Mouse (Mus musculus): Measurements from ENCODE around the gene Bicra. TPM values are rescaled to one million over a fixed set of nuclear protein-coding genes. Genes with fewer than 3 reads are reported as not detected.

Gene Bicra
- total and polyA plus RNA-seq, 2 experiments from 2014 or later, result 5.0 to 5.8 TPM

GRCm38 (mm10) chr7:16070846-16071245 is 23.1 kb upstream of the Bicra start:
- H3K4me2 ChIP-seq (ENCODE audit: low read depth), result no peak overlapping the region
- no peak for TF ChIP-seq CTCF (IDR thresholded peaks at IDR 0.05; ENCODE audit: low read depth)

DNA sequence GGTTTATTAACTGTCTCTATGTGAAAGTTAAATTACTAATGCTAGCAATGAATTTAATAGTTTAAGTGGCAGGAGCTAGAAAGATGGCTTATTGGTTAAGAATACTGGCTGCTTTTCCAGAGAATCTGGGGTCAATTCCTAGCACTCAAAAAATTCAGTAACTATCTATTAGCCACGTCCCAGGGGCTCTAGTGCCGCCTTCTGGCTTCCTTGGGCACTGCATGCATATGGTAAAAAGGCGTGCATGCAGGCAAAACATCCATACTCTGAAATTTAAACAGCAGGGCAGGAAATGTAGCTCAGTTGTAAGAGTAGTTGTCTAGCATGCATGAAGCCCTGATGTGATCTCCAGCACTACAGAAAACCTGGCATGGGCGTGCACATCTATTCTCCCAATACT is 15.8 kb upstream of the Bicra start:
- no peak overlapping the region for H3K4me2 ChIP-seq (ENCODE audit: low read depth)
- H3K27me3 ChIP-seq (ENCODE audit: insufficient read depth, low read length), result no peaks in the 10 kb centered on the region
- no peak overlapping the region for H3K27ac ChIP-seq (ENCODE audit: low read depth, low read length)
- WGBS, result 35% methylated on average over 4 of the region's 4 CpGs
- 0 out of 2 replicates have a peak, but pooled peaks have one; percentile 24 for TF ChIP-seq CTCF (IDR thresholded peaks at IDR 0.05; ENCODE audit: low read depth)
- H3K4me3 ChIP-seq (ENCODE audit: low read depth, low read length), result no peak overlapping the region
- no peaks in the 10 kb centered on the region for H3K9me3 ChIP-seq (ENCODE audit: low read length)
- H3K4me1 ChIP-seq (ENCODE audit: insufficient read depth), result no peaks in the 10 kb centered on the region
- DNase-seq (no peak), ATAC-seq (no peak)
- H3K9ac ChIP-seq, result no peak overlapping the region
- no peaks in the 10 kb centered on the region for H3K36me3 ChIP-seq (ENCODE audit: insufficient read depth)

More at GRCm38 (mm10) chr7:16070846-16071245, 23.1 kb upstream of the Bicra start:
- H3K4me1 ChIP-seq (ENCODE audit: insufficient read depth), result no peaks in the 10 kb centered on the region
- H3K36me3 ChIP-seq (ENCODE audit: insufficient read depth), result no peaks in the 10 kb centered on the region
- ATAC-seq, result no peak
- no peak overlapping the region for H3K27ac ChIP-seq (ENCODE audit: low read depth, low read length)
- no peaks in the 10 kb centered on the region for H3K9me3 ChIP-seq (ENCODE audit: low read length)
- no peak for DNase-seq
- no peak overlapping the region for H3K4me3 ChIP-seq (ENCODE audit: low read depth, low read length)
- H3K27me3 ChIP-seq (ENCODE audit: insufficient read depth, low read length), result no peaks in the 10 kb centered on the region
- no peak overlapping the region for H3K9ac ChIP-seq

GRCm38 (mm10) chr7:16062099-16062420 is 14.3 kb upstream of the Bicra start:
- no peak overlapping the region for H3K27ac ChIP-seq (ENCODE audit: low read depth, low read length)
- no peak for TF ChIP-seq CTCF (IDR thresholded peaks at IDR 0.05; ENCODE audit: low read depth)
- no peak overlapping the region for H3K4me3 ChIP-seq (ENCODE audit: low read depth, low read length)
- no peak overlapping the region for H3K9ac ChIP-seq
- no peaks in the 10 kb centered on the region for H3K4me1 ChIP-seq (ENCODE audit: insufficient read depth)
- 78% methylated on average over 15 of the region's 15 CpGs for WGBS
- no peaks in the 10 kb centered on the region for H3K36me3 ChIP-seq (ENCODE audit: insufficient read depth)
- H3K9me3 ChIP-seq (ENCODE audit: low read length), result no peaks in the 10 kb centered on the region
- H3K27me3 ChIP-seq (ENCODE audit: insufficient read depth, low read length), result no peaks in the 10 kb centered on the region
- no peak for DNase-seq
- no peak for ATAC-seq
- no peak overlapping the region for H3K4me2 ChIP-seq (ENCODE audit: low read depth)

- H3K36me3 ChIP-seq (ENCODE audit: insufficient read depth), result no peaks in the 10 kb centered on the region
- H3K4me3 ChIP-seq (ENCODE audit: low read depth, low read length), result peak within 1 kb of the TSS; percentile 9; the same call in 1 of the 2 replicates
- H3K27me3 ChIP-seq (ENCODE audit: insufficient read depth, low read length), result no peaks in the 10 kb centered on the region
- ATAC-seq, result peak; percentile 82
- H3K9ac ChIP-seq, result no peak within 1 kb of the TSS
- H3K4me2 ChIP-seq (ENCODE audit: low read depth), result peak within 1 kb of the TSS; percentile 19; the same call in 1 of the 2 replicates
- peak; percentile 38 for DNase-seq
- no peak within 1 kb of the TSS for H3K27ac ChIP-seq (ENCODE audit: low read depth, low read length)
- WGBS, result 60% methylated on average over 65 of the region's 80 CpGs
- no peak for TF ChIP-seq CTCF (IDR thresholded peaks at IDR 0.05; ENCODE audit: low read depth)
- H3K9me3 ChIP-seq (ENCODE audit: low read length), result no peaks in the 10 kb centered on the region
- no peaks in the 10 kb centered on the region for H3K4me1 ChIP-seq (ENCODE audit: insufficient read depth)
These were observed 13.7 kb upstream of the Bicra start, which contains the start of gene Zfp541 for GRCm38 (mm10) chr7:16061219-16062098. Gene Zfp541, plus strand, starts transcription at chr7:16061814.

DNA sequence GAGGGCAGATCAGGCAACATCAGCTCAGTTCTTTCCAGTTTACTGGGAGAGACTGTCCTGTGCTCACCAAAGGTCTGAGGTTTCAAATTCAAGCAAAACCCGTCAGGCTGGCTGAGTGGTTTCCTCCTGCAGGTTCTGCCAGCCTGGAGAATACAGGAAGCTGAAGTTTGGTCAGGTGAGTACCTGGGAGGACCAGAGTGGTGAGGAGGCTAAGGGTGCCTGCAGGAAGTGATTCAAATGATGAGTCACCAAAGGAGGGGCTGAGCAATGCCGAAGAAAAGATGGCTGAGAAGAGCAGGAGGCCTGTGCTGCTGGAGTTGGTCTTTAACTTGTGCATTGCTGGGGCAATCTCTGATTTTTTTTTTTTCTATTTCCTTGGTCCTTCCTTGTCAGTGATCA is 9.4 kb upstream of the Bicra start:
- ATAC-seq (no peak), DNase-seq (no peak)
- H3K4me2 ChIP-seq (ENCODE audit: low read depth), result no peak overlapping the region
- H3K27ac ChIP-seq (ENCODE audit: low read depth, low read length), result no peak overlapping the region
- peaks cover 2% of the 10 kb centered on the region; the same call in 1 of the 2 replicates for H3K4me1 ChIP-seq (ENCODE audit: insufficient read depth)
- TF ChIP-seq CTCF (IDR thresholded peaks at IDR 0.05; ENCODE audit: low read depth), result no peak
- no peaks in the 10 kb centered on the region for H3K27me3 ChIP-seq (ENCODE audit: insufficient read depth, low read length)
- no peak overlapping the region for H3K9ac ChIP-seq
- no peaks in the 10 kb centered on the region for H3K9me3 ChIP-seq (ENCODE audit: low read length)
- 77% methylated on average over 2 of the region's 2 CpGs for WGBS
- no peak overlapping the region for H3K4me3 ChIP-seq (ENCODE audit: low read depth, low read length)
- no peaks in the 10 kb centered on the region for H3K36me3 ChIP-seq (ENCODE audit: insufficient read depth)

- no peaks in the 10 kb centered on the region for H3K36me3 ChIP-seq (ENCODE audit: insufficient read depth)
- no peak overlapping the region for H3K9ac ChIP-seq
- peaks cover 7% of the 10 kb centered on the region; the same call in 1 of the 2 replicates for H3K4me1 ChIP-seq (ENCODE audit: insufficient read depth)
- no peak for ATAC-seq
- TF ChIP-seq CTCF (IDR thresholded peaks at IDR 0.05; ENCODE audit: low read depth), result peak; percentile 59
- H3K4me3 ChIP-seq (ENCODE audit: low read depth, low read length), result no peak overlapping the region
- no peak overlapping the region for H3K4me2 ChIP-seq (ENCODE audit: low read depth)
- H3K9me3 ChIP-seq (ENCODE audit: low read length), result no peaks in the 10 kb centered on the region
- H3K27ac ChIP-seq (ENCODE audit: low read depth, low read length), result no peak overlapping the region
- peak; percentile 25 for DNase-seq
- WGBS, result 30% methylated on average over 5 of the region's 5 CpGs
- H3K27me3 ChIP-seq (ENCODE audit: insufficient read depth, low read length), result no peaks in the 10 kb centered on the region
These were observed 8.9 kb upstream of the Bicra start for GRCm38 (mm10) chr7:16056459-16057135.

DNA sequence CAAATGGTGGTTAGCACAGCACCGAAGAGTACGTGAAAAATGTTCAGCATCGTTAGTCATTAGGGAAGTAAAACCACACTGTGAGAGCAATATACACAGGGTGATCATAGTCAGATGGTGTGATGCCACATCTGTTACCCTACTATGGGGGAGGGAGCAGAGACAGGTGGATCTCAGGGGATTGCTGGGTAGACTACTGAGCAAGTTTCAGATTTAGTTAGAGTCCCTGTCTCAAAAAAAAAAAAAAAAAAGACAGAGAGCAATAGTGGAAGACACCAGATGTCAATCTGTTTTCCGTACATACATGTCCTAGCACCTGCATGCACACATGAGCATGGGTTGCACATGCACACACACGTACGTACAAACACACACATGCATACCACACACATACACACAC is 7.9 kb upstream of the Bicra start:
- no peak for DNase-seq
- Histone ChIP-seq H3K27ac (ENCODE audit: low read depth, low read length) (no peak overlapping the region), H3K4me3 (ENCODE audit: low read depth, low read length) (no peak overlapping the region), H3K9ac (no peak overlapping the region), H3K4me1 (ENCODE audit: insufficient read depth) (peaks cover 7% of the 10 kb centered on the region; the same call in 1 of the 2 replicates), H3K36me3 (ENCODE audit: insufficient read depth) (no peaks in the 10 kb centered on the region), H3K4me2 (ENCODE audit: low read depth) (no peak overlapping the region), H3K9me3 (ENCODE audit: low read length) (no peaks in the 10 kb centered on the region), H3K27me3 (ENCODE audit: insufficient read depth, low read length) (no peaks in the 10 kb centered on the region)
- no peak for ATAC-seq
- TF ChIP-seq CTCF (IDR thresholded peaks at IDR 0.05; ENCODE audit: low read depth), result no peak
- 86% methylated on average over 6 of the region's 6 CpGs for WGBS
